Mouse (Mus musculus): ENCODE measurements around the gene Cpt1a. TPM values are rescaled to one million over a fixed set of nuclear protein-coding genes. Genes with fewer than 3 reads are reported as not detected.

Cpt1a gene
- 162 and 234 TPM in 2 replicates for total RNA-seq (2014; rRNA removed)
- polyA plus RNA-seq (2012; rRNA removed): 182 and 211 TPM in 2 replicates

- DNase-seq (ENCODE audit: extremely low read depth, low read depth, low spot score): peak; percentile 73
- no peaks in the 10 kb centered on the region for H3K36me3 ChIP-seq (ENCODE audit: control insufficient read depth, insufficient read depth, low read length)
- peak within 1 kb of the TSS; percentile 99 for H3K27ac ChIP-seq (replicated peaks; ENCODE audit: insufficient read depth, low read depth, low read length)
- WGBS: under 1% methylated on average over 26 of the region's 26 CpGs
- H3K4me1 ChIP-seq (ENCODE audit: control insufficient read depth, insufficient read depth, low read length): peaks cover 27% of the 10 kb centered on the region
- peak within 1 kb of the TSS; percentile 86 for H3K9ac ChIP-seq (ENCODE audit: low read depth, low read length)
- TF ChIP-seq POLR2A (IDR thresholded peaks at IDR 0.05; ENCODE audit: extremely low read depth, insufficient read depth, low read length) (0 out of 2 replicates have a peak, but pooled peaks have one; percentile 20), CTCF (IDR thresholded peaks at IDR 0.05; ENCODE audit: low read depth, low read length) (peak; percentile 70)
- peak within 1 kb of the TSS; percentile 88 for H3K4me3 ChIP-seq (ENCODE audit: insufficient read depth, low read depth, low read length)
- H3K79me2 ChIP-seq (ENCODE audit: control insufficient read depth, insufficient read depth, low read length): no peaks in the 10 kb centered on the region
- no peaks in the 10 kb centered on the region for H3K27me3 ChIP-seq (ENCODE audit: control insufficient read depth, insufficient read depth, low read length)
Measured at GRCm38 (mm10) chr19:3322261-3322969, at the start of gene Cpt1a. TSS of gene Cpt1a (plus strand) at chr19:3322334.

- TF ChIP-seq POLR2A (IDR thresholded peaks at IDR 0.05; ENCODE audit: extremely low read depth, insufficient read depth, low read length): no peak
- no peak for TF ChIP-seq CTCF (IDR thresholded peaks at IDR 0.05; ENCODE audit: low read depth, low read length)
- H3K4me3 ChIP-seq (ENCODE audit: insufficient read depth, low read depth, low read length): no peak overlapping the region
- no peaks in the 10 kb centered on the region for H3K27me3 ChIP-seq (ENCODE audit: control insufficient read depth, insufficient read depth, low read length)
- no peak overlapping the region for H3K9ac ChIP-seq (ENCODE audit: low read depth, low read length)
- H3K79me2 ChIP-seq (ENCODE audit: control insufficient read depth, insufficient read depth, low read length): no peaks in the 10 kb centered on the region
- WGBS: 96% methylated on average over 9 of the region's 9 CpGs
- H3K36me3 ChIP-seq (ENCODE audit: control insufficient read depth, insufficient read depth, low read length): peaks cover 13% of the 10 kb centered on the region
- H3K4me1 ChIP-seq (ENCODE audit: control insufficient read depth, insufficient read depth, low read length): no peaks in the 10 kb centered on the region
- DNase-seq (ENCODE audit: extremely low read depth, low read depth, low spot score): no peak
- no peak overlapping the region for H3K27ac ChIP-seq (replicated peaks; ENCODE audit: insufficient read depth, low read depth, low read length)
Measured at GRCm38 (mm10) chr19:3273331-3273730, 48.8 kb upstream of the Cpt1a start.

- H3K27me3 ChIP-seq (ENCODE audit: control insufficient read depth, insufficient read depth, low read length): no peaks in the 10 kb centered on the region
- peaks cover 13% of the 10 kb centered on the region for H3K36me3 ChIP-seq (ENCODE audit: control insufficient read depth, insufficient read depth, low read length)
- no peaks in the 10 kb centered on the region for H3K4me1 ChIP-seq (ENCODE audit: control insufficient read depth, insufficient read depth, low read length)
- no peak for DNase-seq (ENCODE audit: extremely low read depth, low read depth, low spot score)
- H3K79me2 ChIP-seq (ENCODE audit: control insufficient read depth, insufficient read depth, low read length): no peaks in the 10 kb centered on the region
- H3K27ac ChIP-seq (replicated peaks; ENCODE audit: insufficient read depth, low read depth, low read length): no peak overlapping the region
- no peak overlapping the region for H3K4me3 ChIP-seq (ENCODE audit: insufficient read depth, low read depth, low read length)
- no peak for TF ChIP-seq CTCF (IDR thresholded peaks at IDR 0.05; ENCODE audit: low read depth, low read length)
- H3K9ac ChIP-seq (ENCODE audit: low read depth, low read length): no peak overlapping the region
- WGBS: 89% methylated on average over 3 of the region's 3 CpGs
Measured at GRCm38 (mm10) chr19:3275744-3276365, 46.3 kb upstream of the Cpt1a start.

GRCm38 (mm10) chr19:3281886-3282285 is 40.2 kb upstream of the Cpt1a start:
- Histone ChIP-seq H3K36me3 (ENCODE audit: control insufficient read depth, insufficient read depth, low read length) (no peaks in the 10 kb centered on the region), H3K27ac (replicated peaks; ENCODE audit: insufficient read depth, low read depth, low read length) (no peak overlapping the region), H3K79me2 (ENCODE audit: control insufficient read depth, insufficient read depth, low read length) (no peaks in the 10 kb centered on the region), H3K27me3 (ENCODE audit: control insufficient read depth, insufficient read depth, low read length) (no peaks in the 10 kb centered on the region), H3K4me3 (ENCODE audit: insufficient read depth, low read depth, low read length) (no peak overlapping the region), H3K9ac (ENCODE audit: low read depth, low read length) (no peak overlapping the region), H3K4me1 (ENCODE audit: control insufficient read depth, insufficient read depth, low read length) (peaks cover 6% of the 10 kb centered on the region)
- DNase-seq (ENCODE audit: extremely low read depth, low read depth, low spot score): no peak
- 58% methylated on average over 4 of the region's 4 CpGs for WGBS
- TF ChIP-seq CTCF (IDR thresholded peaks at IDR 0.05; ENCODE audit: low read depth, low read length): no peak
- TF ChIP-seq POLR2A (IDR thresholded peaks at IDR 0.05; ENCODE audit: extremely low read depth, insufficient read depth, low read length): no peak

- TF ChIP-seq CTCF (IDR thresholded peaks at IDR 0.05; ENCODE audit: low read depth, low read length) (no peak), POLR2A (IDR thresholded peaks at IDR 0.05; ENCODE audit: extremely low read depth, insufficient read depth, low read length) (0 out of 2 replicates have a peak, but pooled peaks have one; percentile 47)
- no peaks in the 10 kb centered on the region for H3K79me2 ChIP-seq (ENCODE audit: control insufficient read depth, insufficient read depth, low read length)
- under 1% methylated on average over 49 of the region's 49 CpGs for WGBS
- no peaks in the 10 kb centered on the region for H3K27me3 ChIP-seq (ENCODE audit: control insufficient read depth, insufficient read depth, low read length)
- DNase-seq (ENCODE audit: extremely low read depth, low read depth, low spot score): peak; percentile 88
- peak within 1 kb of the TSS; percentile 1; the same call in 1 of the 2 replicates for H3K27ac ChIP-seq (replicated peaks; ENCODE audit: insufficient read depth, low read depth, low read length)
- H3K36me3 ChIP-seq (ENCODE audit: control insufficient read depth, insufficient read depth, low read length): no peaks in the 10 kb centered on the region
- H3K4me3 ChIP-seq (ENCODE audit: insufficient read depth, low read depth, low read length): peak within 1 kb of the TSS; percentile 89
- peak within 1 kb of the TSS; percentile 84 for H3K9ac ChIP-seq (ENCODE audit: low read depth, low read length)
- H3K4me1 ChIP-seq (ENCODE audit: control insufficient read depth, insufficient read depth, low read length): peaks cover 6% of the 10 kb centered on the region
Measured at GRCm38 (mm10) chr19:3282572-3283467, 39.3 kb upstream of the Cpt1a start, which contains the start of the genes Mrpl21 and Ighmbp2. TSS of gene Mrpl21 (plus strand) at chr19:3282901. TSS of gene Ighmbp2 (minus strand) at chr19:3283017.
